Mouse (Mus musculus) G1E-ER4 (cell line): ENCODE measurements around the gene Pacrg. TPM values are rescaled to one million over a fixed set of nuclear protein-coding genes. Genes with fewer than 3 reads are reported as not detected.

Experiments
- GATA1 ChIP-seq: IDR thresholded peaks from one replicate; pipeline ENCODE4 v1.8.0; 2012; ENCODE audit warnings: low read length, inconsistent platforms
- polyA plus RNA-seq: library from polyadenylated mRNA; stranded (reverse); fragments of >175 nt; gene quantifications from 2 replicates; pipeline ENCODE4 v1.2.3, GENCODE M21; 2012

The Pacrg gene
- polyA plus RNA-seq, 1 experiment: not detected

GRCm38 (mm10) chr17:10500795-10501432 lies 339.2 kb downstream of the Pacrg start:
- TF ChIP-seq GATA1: no peak

DNA sequence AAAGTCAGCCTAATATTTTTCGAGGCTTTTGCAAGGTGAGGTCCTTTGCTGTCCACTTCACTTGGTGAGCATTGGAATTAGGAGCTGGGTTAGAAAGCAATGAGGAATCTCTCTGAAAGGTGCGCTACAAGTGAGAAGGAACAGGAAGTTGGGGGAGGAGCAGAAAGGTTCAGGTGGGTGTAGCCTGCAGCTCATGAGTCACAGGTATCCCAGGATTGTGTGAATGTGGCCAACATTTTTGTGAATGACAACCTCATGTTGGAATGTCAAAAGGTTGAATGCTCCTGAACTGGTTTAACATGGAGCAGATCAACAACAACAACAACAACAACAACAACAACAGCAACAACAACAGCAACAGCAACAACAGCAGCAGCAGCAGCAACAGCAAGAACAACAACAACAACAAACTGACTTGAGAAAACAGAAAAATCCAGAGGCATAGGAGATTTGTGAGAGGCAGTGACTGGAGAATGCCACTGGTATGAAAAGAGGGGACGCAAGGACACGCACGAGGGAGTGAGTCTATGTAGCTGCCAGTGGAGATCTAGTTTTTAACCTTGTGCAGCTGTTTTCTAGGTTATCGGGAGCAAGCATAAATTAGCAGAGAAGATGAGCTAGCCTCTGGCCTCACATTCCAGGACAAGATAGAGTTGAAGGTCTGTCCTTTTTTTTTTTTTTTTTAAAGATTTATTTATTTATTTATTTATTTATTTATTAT lies 341.0 kb downstream of the Pacrg start:
- no peak for TF ChIP-seq GATA1

- TF ChIP-seq GATA1: no peak
Observed at GRCm38 (mm10) chr17:10497781-10498420, 342.2 kb downstream of the Pacrg start.

GRCm38 (mm10) chr17:10496066-10496465 lies 344.0 kb downstream of the Pacrg start:
- TF ChIP-seq GATA1: no peak

- no peak for TF ChIP-seq GATA1
Observed at GRCm38 (mm10) chr17:10495588-10495987, 344.5 kb downstream of the Pacrg start.

DNA sequence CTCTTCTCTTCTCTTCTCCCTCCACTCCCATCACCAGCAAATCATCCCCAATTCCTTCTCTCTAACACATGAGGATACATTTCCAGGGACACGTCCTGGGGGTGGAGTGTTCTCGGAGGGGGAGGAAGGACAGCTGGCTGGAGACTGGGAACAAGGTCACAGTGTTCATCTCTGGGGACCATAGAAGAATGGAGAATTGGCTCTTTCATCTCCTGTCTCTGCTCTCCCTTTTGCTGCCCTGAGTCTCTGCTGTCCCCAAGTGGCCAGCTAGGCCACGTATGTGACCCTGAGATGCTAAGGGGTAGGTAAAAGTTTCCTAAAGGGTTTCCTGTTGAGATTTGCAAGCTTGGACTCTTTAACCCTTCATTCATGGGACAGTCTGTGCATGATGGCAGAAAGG lies 347.0 kb downstream of the Pacrg start:
- no peak for TF ChIP-seq GATA1

DNA sequence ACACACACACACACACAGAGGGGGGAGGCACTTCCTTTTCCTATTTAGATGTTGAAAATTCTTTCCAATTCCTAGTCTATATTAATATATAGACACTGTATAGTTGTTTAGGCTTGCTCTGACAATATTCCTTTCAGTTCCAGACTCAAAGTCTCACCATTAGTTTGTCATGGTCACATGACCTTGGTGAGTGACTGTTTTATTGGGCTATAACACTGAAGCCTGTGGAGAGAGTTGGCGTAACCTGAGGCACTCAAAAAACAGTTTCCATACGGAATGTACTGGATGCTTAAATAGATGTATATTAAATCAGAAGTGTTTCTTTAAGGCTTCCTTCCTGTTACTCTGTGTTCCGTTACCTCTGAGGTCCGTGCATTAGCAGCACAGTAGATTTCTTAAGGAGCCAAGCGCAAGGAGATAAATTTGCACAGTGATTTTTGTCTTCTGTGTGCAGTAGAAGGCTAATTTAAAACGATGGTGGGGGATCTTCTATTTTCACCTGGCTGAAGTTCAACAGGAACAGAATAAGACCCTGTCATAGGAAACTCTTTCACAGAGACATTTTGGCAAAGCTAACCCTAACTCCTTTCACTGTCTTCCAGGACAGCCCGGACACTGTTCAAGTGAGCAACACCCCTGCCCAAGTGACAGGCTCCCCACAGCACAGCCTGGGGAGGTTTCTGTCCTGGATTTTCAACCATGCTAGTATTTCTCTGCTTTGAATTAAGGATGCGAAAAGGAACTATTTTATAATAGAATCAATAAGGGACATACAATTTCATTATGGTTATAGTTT lies 349.5 kb downstream of the Pacrg start:
- no peak for TF ChIP-seq GATA1

- no peak for TF ChIP-seq GATA1
Observed at GRCm38 (mm10) chr17:10488873-10489272, 351.2 kb downstream of the Pacrg start.

DNA sequence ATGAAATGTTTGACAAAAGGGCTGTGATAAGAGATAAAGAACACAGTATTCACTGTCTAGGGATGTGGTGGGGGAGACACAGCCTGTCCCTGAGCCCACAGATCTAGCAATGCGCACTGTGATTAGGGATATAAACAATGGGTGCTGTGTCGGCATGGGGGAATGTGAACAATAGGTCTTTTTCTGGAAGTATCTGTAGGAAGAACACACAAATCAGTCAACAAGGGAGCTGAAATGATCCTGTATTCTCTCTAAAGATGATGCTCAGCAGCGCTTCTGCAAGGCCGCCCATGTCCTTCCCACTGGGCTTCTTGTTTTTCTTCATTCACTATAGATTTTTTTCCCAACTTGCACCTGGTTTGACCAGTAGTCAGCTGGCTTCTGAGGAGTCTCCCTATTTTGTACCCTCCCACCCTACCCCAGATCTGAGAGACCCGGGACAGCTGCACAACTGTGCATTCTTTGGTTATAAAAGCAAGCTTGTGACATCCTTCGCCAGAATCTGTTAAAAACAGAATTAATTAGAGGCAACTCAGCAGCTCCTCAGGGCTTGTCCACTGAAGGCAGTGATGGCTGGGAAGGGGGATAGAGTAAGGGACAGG lies 356.1 kb downstream of the Pacrg start:
- TF ChIP-seq GATA1: no peak

- TF ChIP-seq GATA1: no peak
Observed at GRCm38 (mm10) chr17:10481081-10481480, 359.0 kb downstream of the Pacrg start.

GRCm38 (mm10) chr17:10479020-10479707 lies 360.9 kb downstream of the Pacrg start:
- TF ChIP-seq GATA1: no peak

DNA sequence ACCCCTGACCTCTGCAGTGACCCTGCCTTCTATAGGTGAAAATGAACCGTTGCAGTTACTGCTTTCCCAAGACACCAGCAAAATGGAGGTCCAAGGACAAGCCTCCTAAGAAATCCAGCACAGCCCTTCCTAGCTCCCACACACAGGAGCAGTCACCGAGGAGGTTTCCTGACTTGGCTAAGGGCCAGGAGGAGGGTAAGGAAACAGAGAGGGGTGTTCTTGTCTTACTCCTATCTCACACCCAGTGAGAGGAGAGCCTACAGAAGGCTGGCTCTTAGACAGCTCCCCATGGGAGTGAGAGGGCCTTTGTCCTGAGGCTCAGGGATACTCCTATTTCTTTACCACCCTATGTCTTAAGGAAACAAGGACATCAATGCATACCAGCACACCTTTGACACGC lies 361.7 kb downstream of the Pacrg start:
- TF ChIP-seq GATA1: no peak

DNA sequence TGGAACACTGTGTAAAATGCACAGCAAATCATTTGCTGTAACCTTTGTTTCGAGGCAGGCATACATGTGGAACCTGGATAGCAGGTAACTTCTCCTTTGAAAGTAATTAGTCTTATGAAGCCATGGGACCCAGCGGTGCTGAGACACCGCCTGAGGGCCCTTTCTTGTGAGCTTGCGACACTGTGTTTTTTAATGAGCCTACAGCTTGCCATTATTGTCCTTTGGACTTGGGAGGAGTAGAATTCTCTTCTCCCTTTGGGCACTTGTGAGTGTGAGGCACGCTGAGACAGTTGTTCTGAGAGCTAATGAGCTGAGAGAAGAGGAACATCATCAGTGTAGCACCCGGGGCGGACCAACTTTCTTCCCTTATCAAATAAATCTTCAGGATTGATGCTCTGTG lies 363.3 kb downstream of the Pacrg start:
- no peak for TF ChIP-seq GATA1

DNA sequence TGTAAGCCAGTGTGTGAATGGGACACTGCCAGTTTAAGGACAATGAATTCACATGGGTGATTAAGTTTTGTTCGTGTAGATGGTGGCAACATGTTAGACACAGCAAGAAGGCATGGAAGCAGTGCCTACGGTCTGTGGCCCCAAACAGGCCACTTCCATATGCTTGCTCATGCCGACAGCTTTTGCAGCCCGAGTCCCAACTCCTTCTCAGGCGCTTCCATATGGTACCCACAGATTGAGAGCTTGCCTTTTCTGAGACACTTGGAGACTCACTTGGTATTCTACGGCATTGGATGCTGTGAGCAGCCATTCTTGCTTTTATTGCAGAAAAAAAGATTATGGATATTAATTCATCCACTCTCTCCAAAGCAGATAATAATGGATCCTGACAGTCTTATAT lies 365.1 kb downstream of the Pacrg start:
- no peak for TF ChIP-seq GATA1

GRCm38 (mm10) chr17:10473826-10474384 lies 366.2 kb downstream of the Pacrg start:
- TF ChIP-seq GATA1: no peak

DNA sequence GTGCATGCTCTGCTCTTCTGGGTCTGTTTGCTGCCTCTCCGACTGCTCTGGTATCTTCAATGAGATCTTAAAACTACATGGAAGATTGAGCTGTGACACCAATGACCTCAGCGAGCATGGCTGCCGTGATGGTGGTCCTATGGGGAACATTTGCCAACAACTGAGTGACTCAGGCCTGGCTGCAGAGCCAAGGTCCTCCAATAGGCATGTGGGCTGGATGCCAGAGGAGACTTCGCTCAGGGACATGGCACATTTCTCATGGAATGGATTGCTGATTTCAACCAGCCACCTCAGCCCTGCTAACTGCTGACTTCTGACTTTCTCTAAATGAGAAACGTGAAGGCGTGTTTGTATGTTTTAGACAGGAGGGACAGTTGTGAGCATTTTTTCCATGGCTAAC lies 366.9 kb downstream of the Pacrg start:
- no peak for TF ChIP-seq GATA1
